18 mouse cellular contexts compared by ENCODE assay signal in the genomic region with DNA sequence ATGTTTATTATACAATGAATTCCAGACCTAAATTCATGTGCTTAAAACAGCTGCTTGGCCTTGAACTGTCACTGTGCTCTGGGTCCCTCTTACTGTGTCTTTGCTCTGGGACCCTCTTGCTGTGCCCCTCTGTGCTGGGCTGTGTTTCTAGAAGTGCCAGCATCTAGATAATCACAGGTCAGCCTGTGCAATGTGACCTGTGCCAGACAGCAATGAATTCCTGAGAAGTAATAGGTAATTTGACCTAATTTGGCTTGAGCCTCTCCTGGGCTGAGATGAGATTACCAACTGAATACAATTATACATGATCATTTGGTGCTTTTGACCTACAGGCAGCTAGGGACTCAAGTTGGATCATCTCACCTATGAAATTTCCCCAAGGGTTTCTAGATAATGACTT.
"Had no signal": no experiment of that assay in that cellular context is flagged by ENCODE, and none has a peak within 500 bp of the region (broad histone marks: within the 10 kb centered on the region; RNA-seq: fewer than 3 reads in every experiment).

No protein-coding gene starts in this region.

- H3K4me1 ChIP-seq: limb, embryonic 15.5 days; liver, embryonic 12.5 days; lung, embryonic 15.5 days; megakaryocyte, embryonic 14.5 days; midbrain, embryonic 12.5 days; neural tube, embryonic 12.5 days had no signal

- H3K9ac ChIP-seq: limb, embryonic 15.5 days; liver, embryonic 12.5 days; lung, embryonic 15.5 days; midbrain, embryonic 12.5 days; neural tube, embryonic 12.5 days had no signal

- H3K4me2 ChIP-seq: limb, embryonic 15.5 days; liver, embryonic 12.5 days; lung, embryonic 15.5 days; midbrain, embryonic 12.5 days; neural tube, embryonic 12.5 days had no signal

- H3K9me3 ChIP-seq: limb, embryonic 15.5 days; liver, embryonic 12.5 days; lung, embryonic 15.5 days; midbrain, embryonic 12.5 days; neural tube, embryonic 12.5 days had no signal

- H3K27ac ChIP-seq: kidney, postnatal 0 days; limb, embryonic 15.5 days; liver, embryonic 12.5 days; lung, embryonic 15.5 days; macrophage; midbrain, embryonic 12.5 days; neural tube, embryonic 12.5 days had no signal

- ATAC-seq: liver, embryonic 12.5 days; midbrain, embryonic 16.5 days had no signal

- H3K4me3 ChIP-seq: limb, embryonic 15.5 days; liver, embryonic 12.5 days; lung, embryonic 15.5 days; megakaryocyte, embryonic 14.5 days; midbrain, embryonic 12.5 days; myocyte; neural tube, embryonic 12.5 days had no signal

- DNase-seq: kidney, adult 9 months; kidney, postnatal 36 days; layer of hippocampus, adult 9-11 months; layer of hippocampus, postnatal 36 days; lung, postnatal 14 days; right cerebral cortex, adult 18-20 months; right cerebral cortex, postnatal 25 days; thymus, postnatal 36 days had no signal

- H3K36me3 ChIP-seq: limb, embryonic 15.5 days; liver, embryonic 12.5 days; lung, embryonic 15.5 days; midbrain, embryonic 12.5 days; neural tube, embryonic 12.5 days had no signal

- H3K27me3 ChIP-seq: limb, embryonic 15.5 days; liver, embryonic 12.5 days; lung, embryonic 15.5 days; megakaryocyte, embryonic 14.5 days; midbrain, embryonic 12.5 days; neural tube, embryonic 12.5 days had no signal
